Mouse (Mus musculus) lung, adult 2 months (tissue): ENCODE data around the gene Prdm16.

Experiments used
- CTCF ChIP-seq: fragments of 200-500 bp; IDR thresholded peaks from 2 replicates; pipeline ENCODE4 v1.5.1; 2011; ENCODE audit warnings: mild to moderate bottlenecking, low read length, control low read depth; ENCODE audit not compliant: insufficient read depth
- POLR2A ChIP-seq: fragments of 200-500 bp; IDR thresholded peaks from 2 replicates; pipeline ENCODE4 v1.6.1; 2011; ENCODE audit warnings: low read depth, mild to moderate bottlenecking, control low read depth, low read length, borderline replicate concordance; ENCODE audit errors: extremely low read depth

GRCm38 (mm10) chr4:154392641-154393040, 244.0 kb downstream of the Prdm16 start:
- TF ChIP-seq POLR2A = no peak
- TF ChIP-seq CTCF = peak; percentile 40; the same call in 1 of the 2 replicates
